ENCODE assay signal across 8 mouse cellular contexts in genomic region chr9:73039222-73039945, GRCm38 (mm10). TPM values are rescaled to one million over a fixed set of nuclear protein-coding genes. Genes with fewer than 3 reads are reported as not detected.
DNase-seq lines count a peak whose midpoint lies in the region; ATAC-seq and TF ChIP-seq lines count a peak whose summit lies in the region.

No protein-coding gene starts in this region.

- no peaks in the 10 kb centered on the region for H3K4me1 ChIP-seq in cerebellum, adult 2 months (ENCODE audit: control insufficient read depth, insufficient read depth, low read length)
- peaks cover 13% of the 10 kb centered on the region for H3K4me1 ChIP-seq in forebrain, postnatal 0 days (ENCODE audit: insufficient read depth)
- 0 out of 2 replicates have a peak, but pooled peaks cover 3% of the 10 kb centered on the region for H3K4me1 ChIP-seq in lung, embryonic 14.5 days (ENCODE audit: insufficient read depth)

- under 1% methylated on average over 49 of the region's 49 CpGs for WGBS in cerebellum, adult 2 months
- WGBS in forebrain, postnatal 0 days = 4% methylated on average over 49 of the region's 49 CpGs
- under 1% methylated on average over 49 of the region's 49 CpGs for WGBS in lung, embryonic 14.5 days

- H3K36me3 ChIP-seq in forebrain, postnatal 0 days (ENCODE audit: insufficient read depth) = no peaks in the 10 kb centered on the region
- H3K36me3 ChIP-seq in lung, embryonic 14.5 days (ENCODE audit: insufficient read depth) = peaks cover 5% of the 10 kb centered on the region; the same call in 1 of the 2 replicates

- peak; percentile 91 for ATAC-seq in forebrain, postnatal 0 days
- ATAC-seq in lung, embryonic 14.5 days (ENCODE audit: insufficient read depth) = peak; percentile 83
- ATAC-seq in neutrophil, adult 5-6 weeks (ENCODE audit: extremely low read depth, insufficient number of reproducible peaks, low FRiP score, poor library complexity, severe bottlenecking) = peak; percentile 71

- H3K4me2 ChIP-seq in forebrain, postnatal 0 days (ENCODE audit: low read depth) = peak overlapping the region; percentile 64
- peak overlapping the region; percentile 95 for H3K4me2 ChIP-seq in lung, embryonic 14.5 days

- peak overlapping the region; percentile 84 for H3K4me3 ChIP-seq in cerebellum, adult 2 months (replicated peaks; ENCODE audit: insufficient read depth, low read depth, low read length)
- H3K4me3 ChIP-seq in forebrain, postnatal 0 days (ENCODE audit: low read depth, low read length) = peak overlapping the region; percentile 73
- H3K4me3 ChIP-seq in lung, embryonic 14.5 days (ENCODE audit: low read depth, low read length) = peak overlapping the region; percentile 66

- H3K27ac ChIP-seq in cerebellum, adult 2 months (ENCODE audit: insufficient read depth, low read length) = peak overlapping the region; percentile 69
- H3K27ac ChIP-seq in forebrain, postnatal 0 days (ENCODE audit: low read depth, low read length) = peak overlapping the region; percentile 88
- H3K27ac ChIP-seq in lung, embryonic 14.5 days (ENCODE audit: low read depth) = peak overlapping the region; percentile 80

- peak; percentile 20; the same call in 1 of the 2 replicates for TF ChIP-seq POLR2A in cerebellum, adult 2 months (IDR thresholded peaks at IDR 0.05; ENCODE audit: borderline replicate concordance, insufficient read depth, low read length)

- H3K27me3 ChIP-seq in cerebellum, adult 2 months (ENCODE audit: control insufficient read depth, insufficient read depth, low read length) = no peaks in the 10 kb centered on the region
- H3K27me3 ChIP-seq in forebrain, postnatal 0 days (ENCODE audit: insufficient read depth, low read length) = no peaks in the 10 kb centered on the region
- H3K27me3 ChIP-seq in lung, embryonic 14.5 days (ENCODE audit: insufficient read depth, low read length) = no peaks in the 10 kb centered on the region

- DNase-seq in MEL-GATA-1-ER (ENCODE audit: extremely low read depth, low read depth) = peak; percentile 71
- peak; percentile 95 for DNase-seq in cerebellum, adult 2 months
- peak; percentile 91 for DNase-seq in forebrain, postnatal 0 days
- peak; percentile 93 for DNase-seq in heart, postnatal 4 days
- DNase-seq in layer of hippocampus, adult 8-10 months (ENCODE audit: low spot score in 2 of 2) = peak; percentile 88 to 92
- peak; percentile 96 for DNase-seq in lung, embryonic 14.5 days
- peak; percentile 92 for DNase-seq in testis, postnatal 14 days (ENCODE audit: low spot score)

- H3K9ac ChIP-seq in forebrain, postnatal 0 days = peak overlapping the region; percentile 69
- H3K9ac ChIP-seq in lung, embryonic 14.5 days = peak overlapping the region; percentile 78

- no peaks in the 10 kb centered on the region for H3K9me3 ChIP-seq in forebrain, postnatal 0 days (ENCODE audit: low read length)
- H3K9me3 ChIP-seq in lung, embryonic 14.5 days (ENCODE audit: low read depth, low read length) = no peaks in the 10 kb centered on the region

- no peak for TF ChIP-seq CTCF in cerebellum, adult 2 months (IDR thresholded peaks at IDR 0.05; ENCODE audit: borderline replicate concordance, insufficient read depth, low read depth, low read length)
- TF ChIP-seq CTCF in forebrain, postnatal 0 days (IDR thresholded peaks at IDR 0.05; ENCODE audit: low read depth) = no peak
- no peak for TF ChIP-seq CTCF in lung, embryonic 14.5 days (IDR thresholded peaks at IDR 0.05; ENCODE audit: low read depth)

RNA-seq across cellular contexts. Expression of gene Pigb, which starts 0.8 kb away (rescaled TPM):
- 23.9 and 26.0 TPM in 2 replicates for polyA plus RNA-seq in cerebellum, adult 2 months (2012; rRNA removed)
- total RNA-seq in forebrain, postnatal 0 days (2014; rRNA removed) = 8.2 and 10.3 TPM in 2 replicates
- 7.8 and 10.0 TPM in 2 replicates for polyA plus RNA-seq in forebrain, postnatal 0 days (2015; fragmentation: Nextera tagmentation; extraction: Ambion mirVana)
- total RNA-seq in heart, postnatal 4 days (2021) = 1 to 10 TPM; 4.5 to 5.3 TPM
- 10 to 100 TPM; 15.5 to 19.3 (median 17.3) TPM for total RNA-seq in layer of hippocampus, adult 8-10 months (2022)
- polyA plus RNA-seq in lung, embryonic 14.5 days (2014; fragmentation: Nextera tagmentation; extraction: Ambion mirVana) = 16.1 and 16.7 TPM in 2 replicates
- total RNA-seq in neutrophil, adult 5-6 weeks (2017) = 9.6 and 10.8 TPM in 2 replicates

RNA-seq across cellular contexts. Expression of gene Rab27a, which starts 5.3 kb away (rescaled TPM):
- polyA plus RNA-seq in cerebellum, adult 2 months (2012; rRNA removed) = 12.7 and 13.5 TPM in 2 replicates
- 3.9 and 5.6 TPM in 2 replicates for total RNA-seq in forebrain, postnatal 0 days (2014; rRNA removed)
- polyA plus RNA-seq in forebrain, postnatal 0 days (2015; fragmentation: Nextera tagmentation; extraction: Ambion mirVana) = 1.1 and 2.3 TPM in 2 replicates
- total RNA-seq in heart, postnatal 4 days (2021) = 1 to 10 TPM; 3.4 to 3.7 TPM
- 10 to 100 TPM; 17.1 to 18.2 (median 17.9) TPM for total RNA-seq in layer of hippocampus, adult 8-10 months (2022)
- polyA plus RNA-seq in lung, embryonic 14.5 days (2014; fragmentation: Nextera tagmentation; extraction: Ambion mirVana) = 1.8 and 2.8 TPM in 2 replicates
- total RNA-seq in neutrophil, adult 5-6 weeks (2017) = 150 and 155 TPM in 2 replicates

RNA-seq across cellular contexts. Expression of gene Ccpg1, which starts 54.2 kb away (rescaled TPM):
- polyA plus RNA-seq in cerebellum, adult 2 months (2012; rRNA removed) = 76.8 and 77.2 TPM in 2 replicates
- 31.0 and 31.9 TPM in 2 replicates for total RNA-seq in forebrain, postnatal 0 days (2014; rRNA removed)
- 29.8 and 42.5 TPM in 2 replicates for polyA plus RNA-seq in forebrain, postnatal 0 days (2015; fragmentation: Nextera tagmentation; extraction: Ambion mirVana)
- 10 to 100 TPM; 29.8 to 31.4 TPM for total RNA-seq in heart, postnatal 4 days (2021)
- total RNA-seq in layer of hippocampus, adult 8-10 months (2022) = 100 to 1,000 TPM; 130 to 173 (median 150) TPM
- 19.4 and 20.6 TPM in 2 replicates for polyA plus RNA-seq in lung, embryonic 14.5 days (2014; fragmentation: Nextera tagmentation; extraction: Ambion mirVana)
- 527 and 583 TPM in 2 replicates for total RNA-seq in neutrophil, adult 5-6 weeks (2017)

RNA-seq across cellular contexts. Expression of gene Ccpg1os, which starts 54.2 kb away (rescaled TPM):
- 14.6 and 19.0 TPM in 2 replicates for polyA plus RNA-seq in cerebellum, adult 2 months (2012; rRNA removed)
- 24.7 and 26.8 TPM in 2 replicates for total RNA-seq in forebrain, postnatal 0 days (2014; rRNA removed)
- 18.8 and 22.7 TPM in 2 replicates for polyA plus RNA-seq in forebrain, postnatal 0 days (2015; fragmentation: Nextera tagmentation; extraction: Ambion mirVana)
- 1 to 10 TPM; 4.6 to 5.3 TPM for total RNA-seq in heart, postnatal 4 days (2021)
- 10 to 100 TPM in 3 of 4 experiments, 1 to 10 TPM in 1; 9.2 to 15.1 (median 13.6) TPM for total RNA-seq in layer of hippocampus, adult 8-10 months (2022)
- 9.8 and 14.5 TPM in 2 replicates for polyA plus RNA-seq in lung, embryonic 14.5 days (2014; fragmentation: Nextera tagmentation; extraction: Ambion mirVana)
- 19.4 and 19.9 TPM in 2 replicates for total RNA-seq in neutrophil, adult 5-6 weeks (2017)

Comparison
In these comparisons a context has a peak if more than half of its experiments do, and no peak if none do; other contexts are left out.
1. Peak in every context shown above with its lines: DNase-seq, ATAC-seq, H3K4me3 ChIP-seq and H3K27ac ChIP-seq.